Mouse (Mus musculus) E14TG2a.4 (cell line): ENCODE measurements around the gene Gm26992.
A peak's percentile ranks its signal among the peaks of the same experiment; 100 is the strongest.

Experiments used
- CTCF ChIP-seq: conservative IDR thresholded peaks from 2 replicates; pipeline ENCODE4 v1.5.1; 2014; ENCODE audit warnings: low read length
- NANOG ChIP-seq: IDR thresholded peaks from 2 replicates; pipeline ENCODE4 v1.6.1; 2014; ENCODE audit warnings: borderline replicate concordance, low read length, mixed read lengths
- POU5F1 ChIP-seq: IDR thresholded peaks from 2 replicates; pipeline ENCODE4 v1.6.1; 2014; ENCODE audit warnings: low read length, borderline replicate concordance

DNA sequence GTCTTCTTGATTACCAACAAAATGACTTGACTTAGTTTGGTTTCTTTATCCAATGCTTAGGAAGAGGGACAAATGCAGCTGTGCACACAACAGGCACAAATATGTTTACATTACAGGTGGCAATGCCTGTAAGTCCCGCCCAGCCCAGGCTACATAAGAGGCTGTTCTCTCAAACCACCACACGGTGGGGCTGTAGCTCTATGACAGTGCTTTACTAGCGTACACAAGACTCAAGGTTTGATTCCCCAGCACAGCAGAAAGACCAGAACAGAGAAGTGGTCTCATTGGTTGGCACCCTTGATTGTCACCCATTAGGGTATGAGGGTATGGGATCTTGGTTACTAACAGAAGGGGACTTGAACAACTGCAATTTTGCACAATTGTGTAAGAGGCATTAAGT is 55.7 kb downstream of the Gm26992 start:
- TF ChIP-seq CTCF (peak; percentile 41), POU5F1 (no peak), NANOG (no peak)
